Mouse (Mus musculus) lung, postnatal 0 days (tissue): ENCODE data around the gene Reep3.

Experiments used
- CTCF ChIP-seq: IDR thresholded peaks from 2 replicates; pipeline ENCODE4 v1.5.1; 2016; ENCODE audit warnings: antibody characterized with exemption, mild to moderate bottlenecking
- EP300 ChIP-seq: IDR thresholded peaks from 2 replicates; pipeline ENCODE4 v1.6.1; 2016; ENCODE audit warnings: antibody characterized with exemption, mild to moderate bottlenecking, control low read depth

GRCm38 (mm10) chr10:67057696-67058095 is 39.0 kb downstream of the Reep3 start:
- TF ChIP-seq EP300 (no peak), CTCF (no peak)
